Comparison of ENCODE assay signal across 7 mouse cellular contexts in genomic region chr11:68623225-68623870, GRCm38 (mm10). TPM values are rescaled to one million over a fixed set of nuclear protein-coding genes. Genes with fewer than 3 reads are reported as not detected.
DNase-seq lines count a peak whose midpoint lies in the region; ATAC-seq lines count a peak whose summit lies in the region.

No protein-coding gene starts in this region.

- peaks cover 17% of the 10 kb centered on the region for H3K4me1 ChIP-seq in intestine, embryonic 15.5 days (replicated peaks)
- peaks cover 15% of the 10 kb centered on the region for H3K4me1 ChIP-seq in midbrain, embryonic 13.5 days (replicated peaks)

- no peaks in the 10 kb centered on the region for H3K9me3 ChIP-seq in intestine, embryonic 15.5 days
- no peaks in the 10 kb centered on the region for H3K9me3 ChIP-seq in midbrain, embryonic 13.5 days

- 3% methylated on average over 14 of the region's 14 CpGs for WGBS in intestine, embryonic 15.5 days
- 6% methylated on average over 14 of the region's 14 CpGs for WGBS in midbrain, embryonic 13.5 days

- H3K4me2 ChIP-seq in intestine, embryonic 15.5 days (replicated peaks) = peak overlapping the region; percentile 55
- H3K4me2 ChIP-seq in midbrain, embryonic 13.5 days (replicated peaks) = peak overlapping the region; percentile 63

- peak overlapping the region; percentile 84 for H3K27ac ChIP-seq in intestine, embryonic 15.5 days
- H3K27ac ChIP-seq in midbrain, embryonic 13.5 days = no peak overlapping the region

- no peaks in the 10 kb centered on the region for H3K36me3 ChIP-seq in intestine, embryonic 15.5 days
- no peaks in the 10 kb centered on the region for H3K36me3 ChIP-seq in midbrain, embryonic 13.5 days

- no peaks in the 10 kb centered on the region for H3K27me3 ChIP-seq in intestine, embryonic 15.5 days (replicated peaks)
- no peaks in the 10 kb centered on the region for H3K27me3 ChIP-seq in midbrain, embryonic 13.5 days

- H3K9ac ChIP-seq in intestine, embryonic 15.5 days = no peak overlapping the region
- H3K9ac ChIP-seq in midbrain, embryonic 13.5 days (replicated peaks) = peak overlapping the region; percentile 42; the same call in 1 of the 2 replicates

- ATAC-seq in intestine, embryonic 15.5 days = peak; percentile 96
- 0 out of 2 replicates have a peak, but pooled peaks have one; percentile 67 for ATAC-seq in midbrain, embryonic 13.5 days

- H3K4me3 ChIP-seq in intestine, embryonic 15.5 days (replicated peaks) = peak overlapping the region; percentile 15
- H3K4me3 ChIP-seq in midbrain, embryonic 13.5 days (replicated peaks) = peak overlapping the region; percentile 33

- intact Hi-C loops in left cerebral cortex, postnatal 4 days (cut with DNase I) = no loop called here

- peak; percentile 19 for DNase-seq in adrenal gland, adult 8-10 months
- peak; percentile 77 for DNase-seq in cerebellum, adult 9-11 months
- peak; percentile 45 to 71 for DNase-seq in frontal cortex, postnatal 14 days (ENCODE audit: low spot score in 2 of 2)
- peak; percentile 19 for DNase-seq in left cerebral cortex, postnatal 4 days
- peak; percentile 60 for DNase-seq in testis, postnatal 10 days (ENCODE audit: low spot score)

RNA-seq across cellular contexts. Expression of gene Ccdc42, which starts 36.5 kb away (rescaled TPM):
- not detected for total RNA-seq in adrenal gland, adult 8-10 months (2022)
- 0.21 and 0.25 TPM in 2 replicates for polyA plus RNA-seq in intestine, embryonic 15.5 days (2015; fragmentation: Nextera tagmentation; extraction: Ambion mirVana)
- total RNA-seq in left cerebral cortex, postnatal 4 days (2021) = under 1 TPM in 1 of 2 experiments, not detected in 1; 0.52 TPM
- 0.15 and 0.36 TPM in 2 replicates for polyA plus RNA-seq in midbrain, embryonic 13.5 days (2015; fragmentation: Nextera tagmentation; extraction: Ambion mirVana)

Comparison
In these comparisons a context has a peak if more than half of its experiments do, and no peak if none do; other contexts are left out.
1. DNase-seq: peak in every context shown above with its lines; median percentile 77 in cerebellum, adult 9-11 months; 60 in testis, postnatal 10 days; 58 in frontal cortex, postnatal 14 days; 19 in adrenal gland, adult 8-10 months; 19 in left cerebral cortex, postnatal 4 days.